In genomic region chr14:62639111-62639510, GRCm38 (mm10) we compare ENCODE assay signal across 12 mouse cellular contexts. TPM values are rescaled to one million over a fixed set of nuclear protein-coding genes. Genes with fewer than 3 reads are reported as not detected.
A peak's percentile ranks its signal among the peaks of the same experiment; 100 is the strongest.
DNase-seq lines count a peak whose midpoint lies in the region; ATAC-seq and TF ChIP-seq lines count a peak whose summit lies in the region.
"Had no signal": no experiment of that assay in that cellular context is flagged by ENCODE, and none has a peak within 500 bp of the region (broad histone marks: within the 10 kb centered on the region; RNA-seq: fewer than 3 reads in every experiment).

No protein-coding gene starts in this region.

- intact Hi-C loops in gastrocnemius, adult 2 months (cut with DNase I): loop anchor here (5.0 kb wide), 1 partner anchor 338 kb away; no protein-coding TSS in a partner anchor

- no peak for TF ChIP-seq EP300 in liver, postnatal 0 days (IDR thresholded peaks at IDR 0.05; ENCODE audit: low read depth)
- TF ChIP-seq EP300 in lung, postnatal 0 days (IDR thresholded peaks at IDR 0.05): no peak

- H3K9ac ChIP-seq in liver, postnatal 0 days (replicated peaks): no peak overlapping the region
- H3K9ac ChIP-seq in liver, embryonic 11.5 days (ENCODE audit: low read depth, low read length): no peak overlapping the region
- no peak overlapping the region for H3K9ac ChIP-seq in lung, postnatal 0 days (replicated peaks; ENCODE audit: low read depth)

- no peak overlapping the region for H3K27ac ChIP-seq in gastrocnemius, adult 2 months
- no peak overlapping the region for H3K27ac ChIP-seq in liver, postnatal 0 days (ENCODE audit: low read depth)
- no peak overlapping the region for H3K27ac ChIP-seq in liver, embryonic 11.5 days (ENCODE audit: low read depth, low read length)
- H3K27ac ChIP-seq in lung, postnatal 0 days (ENCODE audit: low read length): no peak overlapping the region

- WGBS in liver, postnatal 0 days (ENCODE audit: insufficient replicate concordance): 48% methylated on average over 6 of the region's 6 CpGs
- 64% methylated on average over 6 of the region's 6 CpGs for WGBS in liver, embryonic 11.5 days
- WGBS in lung, postnatal 0 days: 56% methylated on average over 6 of the region's 6 CpGs

- no peaks in the 10 kb centered on the region for H3K9me3 ChIP-seq in liver, postnatal 0 days (ENCODE audit: low read length)
- H3K9me3 ChIP-seq in liver, embryonic 11.5 days (ENCODE audit: control insufficient read depth, low read length): no peaks in the 10 kb centered on the region
- H3K9me3 ChIP-seq in lung, postnatal 0 days (ENCODE audit: low read length): no peaks in the 10 kb centered on the region

- H3K4me3 ChIP-seq in gastrocnemius, adult 2 months: no peak overlapping the region
- H3K4me3 ChIP-seq in liver, postnatal 0 days (ENCODE audit: low read depth, low read length): no peak overlapping the region
- no peak overlapping the region for H3K4me3 ChIP-seq in liver, embryonic 11.5 days (ENCODE audit: low read depth, low read length)
- no peak overlapping the region for H3K4me3 ChIP-seq in lung, postnatal 0 days (ENCODE audit: low read depth, low read length)

- no peaks in the 10 kb centered on the region for H3K36me3 ChIP-seq in liver, postnatal 0 days (replicated peaks; ENCODE audit: insufficient read depth, low read length)
- no peaks in the 10 kb centered on the region for H3K36me3 ChIP-seq in liver, embryonic 11.5 days (ENCODE audit: control insufficient read depth, insufficient read depth, low read length)
- no peaks in the 10 kb centered on the region for H3K36me3 ChIP-seq in lung, postnatal 0 days (ENCODE audit: insufficient read depth, low read length)

- no peak overlapping the region for H3K4me2 ChIP-seq in liver, postnatal 0 days (ENCODE audit: low read depth, low read length)
- H3K4me2 ChIP-seq in liver, embryonic 11.5 days: no peak overlapping the region
- H3K4me2 ChIP-seq in lung, postnatal 0 days (replicated peaks; ENCODE audit: low read depth, low read length): no peak overlapping the region

- no peak for ATAC-seq in liver, postnatal 0 days
- ATAC-seq in liver, embryonic 11.5 days (replicated peaks; ENCODE audit: low FRiP score): no peak
- peak; percentile 65 for ATAC-seq in lung, postnatal 0 days

- no peaks in the 10 kb centered on the region for H3K27me3 ChIP-seq in liver, postnatal 0 days (ENCODE audit: insufficient read depth, low read length)
- no peaks in the 10 kb centered on the region for H3K27me3 ChIP-seq in liver, embryonic 11.5 days (replicated peaks; ENCODE audit: control insufficient read depth, insufficient read depth, low read length)
- no peaks in the 10 kb centered on the region for H3K27me3 ChIP-seq in lung, postnatal 0 days (replicated peaks; ENCODE audit: insufficient read depth, low read length)

- no peak for DNase-seq in gastrocnemius, adult 2 months
- no peak for DNase-seq in gastrocnemius, postnatal 10 days
- DNase-seq in liver, postnatal 0 days: no peak
- DNase-seq in liver, embryonic 11.5 days (ENCODE audit: low spot score): no peak
- peak; percentile 12 for DNase-seq in adrenal gland, postnatal 25 days
- DNase-seq in lung, postnatal 0 days (ENCODE audit: low spot score): peak; percentile 61
- DNase-seq in c-Kit-positive CD71-positive TER-119-positive erythroid progenitor cells, embryonic 14.5 days (ENCODE audit: low spot score): no peak
- DNase-seq in layer of hippocampus, adult 11-12 months (ENCODE audit: low spot score): no peak
- DNase-seq: cerebellum, postnatal 14 days; gastrocnemius, postnatal 36 days; thymus, postnatal 14 days had no signal

- peak; percentile 57 for TF ChIP-seq CTCF in gastrocnemius, adult 2 months (IDR thresholded peaks at IDR 0.05)
- peak; percentile 12; the same call in 1 of the 2 replicates for TF ChIP-seq CTCF in liver, postnatal 0 days (IDR thresholded peaks at IDR 0.05; ENCODE audit: low read depth)
- TF ChIP-seq CTCF in lung, postnatal 0 days (IDR thresholded peaks at IDR 0.05): peak; percentile 68

- H3K4me1 ChIP-seq in liver, postnatal 0 days (ENCODE audit: insufficient read depth): no peaks in the 10 kb centered on the region
- H3K4me1 ChIP-seq in liver, embryonic 11.5 days (replicated peaks; ENCODE audit: control insufficient read depth, insufficient read depth, low read length): no peaks in the 10 kb centered on the region
- H3K4me1 ChIP-seq in lung, postnatal 0 days (ENCODE audit: insufficient read depth, low read depth, low read length): no peaks in the 10 kb centered on the region

RNA-seq across cellular contexts. Expression of gene Serpine3, which starts 24.4 kb away (rescaled TPM):
- total RNA-seq in gastrocnemius, adult 2 months (2021): not detected
- not detected for total RNA-seq in gastrocnemius, postnatal 10 days (2021)
- not detected in 2 replicates for polyA plus RNA-seq in liver, postnatal 0 days (2015; fragmentation: Nextera tagmentation; extraction: Ambion mirVana)
- not detected in 2 replicates for polyA plus RNA-seq in liver, embryonic 11.5 days (2014; fragmentation: Nextera tagmentation; extraction: Ambion mirVana)
- not detected in 2 replicates for total RNA-seq in adrenal gland, postnatal 25 days (2021)
- polyA plus RNA-seq in lung, postnatal 0 days (2015; fragmentation: Nextera tagmentation; extraction: Ambion mirVana): not detected in 2 replicates
- total RNA-seq: gastrocnemius, postnatal 36 days; left cerebral cortex, postnatal 25 days had no signal

Comparison
In these comparisons a context has a peak if more than half of its experiments do, and no peak if none do; other contexts are left out.
1. DNase-seq: peak in adrenal gland, postnatal 25 days (single experiment) and lung, postnatal 0 days (single experiment); none in gastrocnemius, adult 2 months (single experiment), gastrocnemius, postnatal 10 days (single experiment), liver, postnatal 0 days (single experiment), liver, embryonic 11.5 days (single experiment), c-Kit-positive CD71-positive TER-119-positive erythroid progenitor cells, embryonic 14.5 days (single experiment) and layer of hippocampus, adult 11-12 months (single experiment).
2. CTCF ChIP-seq: peak in every context shown above with its lines; median percentile 68 in lung, postnatal 0 days; 57 in gastrocnemius, adult 2 months; 12 in liver, postnatal 0 days.